Mouse (Mus musculus) stomach, postnatal 0 days (tissue): Measurements from ENCODE around the gene 1810010D01Rik. TPM values are rescaled to one million over a fixed set of nuclear protein-coding genes. Genes with fewer than 3 reads are reported as not detected.

Source experiments
- ATAC-seq: fragments of 200-750 bp; cut with Nextera tagmentation; 2 replicates; pipeline ENCODE4 v1.8.0; 2017; ENCODE audit not compliant: low FRiP score, low TSS enrichment
- DNase-seq: peaks from one replicate; pipeline ENCODE4 v3.0.0-alpha.2; 2016; ENCODE audit warnings: low spot score
- H3K27ac ChIP-seq: fragments of 300-500 bp; sonication (generic); replicated peaks from 2 replicates; pipeline ENCODE4 v1.5.1; 2014; ENCODE audit warnings: mild to moderate bottlenecking, control low read depth
- H3K27me3 ChIP-seq: fragments of 300-500 bp; sonication (generic); 2 replicates; pipeline ENCODE4 v1.6.1; 2014; ENCODE audit warnings: low read length; ENCODE audit not compliant: control insufficient read depth, insufficient read depth
- H3K36me3 ChIP-seq: fragments of 300-500 bp; sonication (generic); 2 replicates; pipeline ENCODE4 v1.6.1; 2014; ENCODE audit warnings: low read length, mixed read lengths; ENCODE audit not compliant: control insufficient read depth, insufficient read depth
- H3K4me1 ChIP-seq: fragments of 300-500 bp; sonication (generic); replicated peaks from 2 replicates; pipeline ENCODE4 v1.6.1; 2014; ENCODE audit warnings: antibody characterized with exemption; ENCODE audit not compliant: control insufficient read depth, insufficient read depth
- H3K4me2 ChIP-seq: fragments of 300-500 bp; sonication (generic); replicated peaks from 2 replicates; pipeline ENCODE4 v1.6.1; 2014; ENCODE audit warnings: low read depth, mild to moderate bottlenecking, control low read depth, moderate library complexity
- H3K4me3 ChIP-seq: fragments of 300-500 bp; sonication (generic); 2 replicates; pipeline ENCODE4 v1.5.1; 2014; ENCODE audit warnings: low read depth, low read length, control low read depth
- H3K9ac ChIP-seq: fragments of 300-500 bp; sonication (generic); 2 replicates; pipeline ENCODE4 v1.6.1; 2014; ENCODE audit warnings: mild to moderate bottlenecking, low read length, control low read depth, mixed read lengths
- H3K9me3 ChIP-seq: fragments of 300-500 bp; sonication (generic); 2 replicates; pipeline ENCODE4 v1.6.1; 2016; ENCODE audit warnings: low read length; ENCODE audit not compliant: control insufficient read depth
- CTCF ChIP-seq: IDR thresholded peaks from 2 replicates; pipeline ENCODE4 v1.5.1; 2016; ENCODE audit warnings: antibody characterized with exemption, low read depth, mild to moderate bottlenecking, moderate library complexity
- EP300 ChIP-seq: optimal IDR thresholded peaks from 2 replicates; pipeline ENCODE3; 2016; ENCODE audit warnings: antibody characterized with exemption
- WGBS: fragments of 180-500 bp; shearing (Covaris S2); extraction: QIAGEN DNeasy Blood & Tissue Kit; methylation state at CpG from one replicate; pipeline ENCODE4 v1.1.7; 2014; 5-methylcytosine and 5-hydroxymethylcytosine counted together
- polyA plus RNA-seq: library from polyadenylated mRNA; unstranded; fragments of >200 nt; fragmentation: Nextera tagmentation; extraction: Ambion mirVana; gene quantifications from 2 replicates; pipeline ENCODE4 v1.2.1, GENCODE M21; 2015

The 1810010D01Rik gene
- polyA plus RNA-seq, 1 experiment from 2014 or later, result 111 TPM

- peak; percentile 84 for DNase-seq
- Histone ChIP-seq H3K4me2 (no peak overlapping the region), H3K27ac (no peak overlapping the region), H3K27me3 (no peaks in the 10 kb centered on the region), H3K9me3 (no peaks in the 10 kb centered on the region), H3K36me3 (no peaks in the 10 kb centered on the region), H3K4me1 (no peaks in the 10 kb centered on the region), H3K9ac (no peak overlapping the region), H3K4me3 (no peak overlapping the region)
- TF ChIP-seq EP300 (no peak), CTCF (peak; percentile 99)
- peak; percentile 66 for ATAC-seq
- 13% methylated on average over 9 of the region's 9 CpGs for WGBS
Measured at GRCm38 (mm10) chr7:145242851-145243712, 35.2 kb upstream of the 1810010D01Rik start.

GRCm38 (mm10) chr7:145242028-145242427, 34.1 kb upstream of the 1810010D01Rik start:
- no peak overlapping the region for H3K4me2 ChIP-seq
- no peak for TF ChIP-seq EP300
- no peak for TF ChIP-seq CTCF
- no peaks in the 10 kb centered on the region for H3K27me3 ChIP-seq
- 82% methylated on average over 9 of the region's 9 CpGs for WGBS
- no peak overlapping the region for H3K9ac ChIP-seq
- no peaks in the 10 kb centered on the region for H3K9me3 ChIP-seq
- ATAC-seq (no peak), DNase-seq (no peak)
- H3K36me3 ChIP-seq, result no peaks in the 10 kb centered on the region
- H3K4me1 ChIP-seq, result no peaks in the 10 kb centered on the region
- H3K27ac ChIP-seq, result no peak overlapping the region
- no peak overlapping the region for H3K4me3 ChIP-seq

GRCm38 (mm10) chr7:145240929-145241328, 33.0 kb upstream of the 1810010D01Rik start:
- H3K4me2 ChIP-seq, result no peak overlapping the region
- no peak for DNase-seq
- H3K27ac ChIP-seq, result no peak overlapping the region
- no peak overlapping the region for H3K4me3 ChIP-seq
- H3K27me3 ChIP-seq, result no peaks in the 10 kb centered on the region
- no peaks in the 10 kb centered on the region for H3K9me3 ChIP-seq
- ATAC-seq, result no peak
- H3K9ac ChIP-seq, result no peak overlapping the region
- no peaks in the 10 kb centered on the region for H3K36me3 ChIP-seq
- WGBS, result 86% methylated on average over 4 of the region's 4 CpGs
- H3K4me1 ChIP-seq, result no peaks in the 10 kb centered on the region
- TF ChIP-seq CTCF (no peak), EP300 (no peak)

- 73% methylated on average over 8 of the region's 8 CpGs for WGBS
Measured at GRCm38 (mm10) chr7:145239736-145240505, 32.0 kb upstream of the 1810010D01Rik start.

GRCm38 (mm10) chr7:145239145-145239544, 31.2 kb upstream of the 1810010D01Rik start:
- no peaks in the 10 kb centered on the region for H3K27me3 ChIP-seq
- WGBS, result 45% methylated on average over 6 of the region's 6 CpGs
- ATAC-seq (no peak), DNase-seq (no peak)
- H3K4me3 ChIP-seq, result no peak overlapping the region
- no peak overlapping the region for H3K4me2 ChIP-seq
- H3K9me3 ChIP-seq, result no peaks in the 10 kb centered on the region
- no peak overlapping the region for H3K27ac ChIP-seq
- no peak overlapping the region for H3K9ac ChIP-seq
- TF ChIP-seq EP300, result no peak
- TF ChIP-seq CTCF, result no peak
- no peaks in the 10 kb centered on the region for H3K4me1 ChIP-seq
- no peaks in the 10 kb centered on the region for H3K36me3 ChIP-seq

More at GRCm38 (mm10) chr7:145239736-145240505, 32.0 kb upstream of the 1810010D01Rik start:
- ATAC-seq, result no peak
- no peak overlapping the region for H3K9ac ChIP-seq
- TF ChIP-seq EP300 (no peak), CTCF (no peak)
- no peaks in the 10 kb centered on the region for H3K27me3 ChIP-seq
- H3K9me3 ChIP-seq, result no peaks in the 10 kb centered on the region
- H3K27ac ChIP-seq, result no peak overlapping the region
- H3K36me3 ChIP-seq, result no peaks in the 10 kb centered on the region
- no peaks in the 10 kb centered on the region for H3K4me1 ChIP-seq
- no peak overlapping the region for H3K4me3 ChIP-seq
- no peak for DNase-seq
- H3K4me2 ChIP-seq, result no peak overlapping the region
